Mouse (Mus musculus): Measurements from ENCODE around the gene Bmp2.

Gene Bmp2

GRCm38 (mm10) chr2:133552031-133552841 lies at the start of gene Bmp2:
Gene Bmp2 (plus strand): TSS chr2:133552159.
- peak; percentile 15 to 65 for DNase-seq (ENCODE audit: low spot score in 2 of 2)

DNA sequence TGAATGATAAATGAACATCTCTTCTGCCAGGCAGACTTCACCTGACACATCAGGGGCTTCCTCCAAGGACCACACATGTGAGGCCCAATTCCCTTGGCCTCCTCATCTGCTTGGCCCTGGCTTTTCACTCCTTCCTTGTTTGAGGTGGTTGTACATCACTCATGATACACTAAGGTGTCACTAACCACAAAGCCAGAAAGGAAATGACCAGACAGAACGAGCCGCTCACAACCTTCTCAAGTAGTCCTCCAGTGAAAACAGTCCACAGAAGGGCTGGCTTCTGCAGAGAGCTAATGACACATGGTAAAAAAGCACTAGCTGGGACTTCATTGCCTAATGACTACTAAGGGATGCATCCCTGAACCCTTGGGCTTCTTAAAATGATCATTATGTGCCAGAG lies 46.3 kb upstream of the Bmp2 start:
- DNase-seq (ENCODE audit: low spot score in 2 of 2) = no peak

DNA sequence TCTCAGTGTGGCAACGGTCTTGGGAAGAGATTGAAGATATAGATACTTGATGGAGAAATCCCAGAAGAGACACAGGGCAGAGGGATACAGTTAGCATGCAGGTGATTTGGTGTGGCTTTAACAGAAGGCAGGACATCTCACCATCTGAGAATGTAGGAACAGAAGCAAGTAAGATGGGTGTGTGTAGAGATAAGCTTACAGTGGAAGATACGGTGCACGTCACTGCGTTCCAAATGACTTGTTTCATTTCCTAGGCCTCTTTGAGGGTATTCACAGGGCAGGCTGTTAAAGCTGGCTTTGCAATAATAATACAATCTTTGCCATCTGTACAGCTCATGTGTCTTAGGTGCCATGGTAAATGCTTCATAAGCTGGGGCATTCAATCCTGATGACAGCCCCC lies 44.9 kb upstream of the Bmp2 start:
- DNase-seq (ENCODE audit: low spot score in 2 of 2) = no peak

DNA sequence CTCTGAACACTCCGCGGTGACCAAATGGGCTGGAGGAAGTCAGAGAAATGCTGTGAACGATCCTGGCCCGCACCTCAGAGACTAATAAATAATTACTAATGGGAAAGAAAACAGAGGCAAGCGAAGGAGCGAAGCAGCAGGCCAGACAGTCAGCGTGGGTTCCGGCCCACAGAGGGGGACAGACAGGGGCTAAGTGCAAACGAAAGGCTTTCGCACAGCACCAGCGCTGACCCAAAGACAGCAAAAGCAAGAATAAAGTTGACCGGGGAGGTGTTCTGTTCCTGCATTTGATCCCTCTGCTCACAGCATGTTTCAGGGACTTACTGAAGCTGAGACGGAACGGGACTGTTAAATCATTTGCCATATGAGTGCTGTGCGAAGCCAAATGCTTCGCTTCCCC lies 42.8 kb upstream of the Bmp2 start:
- DNase-seq (ENCODE audit: low spot score in 2 of 2) = no peak

DNA sequence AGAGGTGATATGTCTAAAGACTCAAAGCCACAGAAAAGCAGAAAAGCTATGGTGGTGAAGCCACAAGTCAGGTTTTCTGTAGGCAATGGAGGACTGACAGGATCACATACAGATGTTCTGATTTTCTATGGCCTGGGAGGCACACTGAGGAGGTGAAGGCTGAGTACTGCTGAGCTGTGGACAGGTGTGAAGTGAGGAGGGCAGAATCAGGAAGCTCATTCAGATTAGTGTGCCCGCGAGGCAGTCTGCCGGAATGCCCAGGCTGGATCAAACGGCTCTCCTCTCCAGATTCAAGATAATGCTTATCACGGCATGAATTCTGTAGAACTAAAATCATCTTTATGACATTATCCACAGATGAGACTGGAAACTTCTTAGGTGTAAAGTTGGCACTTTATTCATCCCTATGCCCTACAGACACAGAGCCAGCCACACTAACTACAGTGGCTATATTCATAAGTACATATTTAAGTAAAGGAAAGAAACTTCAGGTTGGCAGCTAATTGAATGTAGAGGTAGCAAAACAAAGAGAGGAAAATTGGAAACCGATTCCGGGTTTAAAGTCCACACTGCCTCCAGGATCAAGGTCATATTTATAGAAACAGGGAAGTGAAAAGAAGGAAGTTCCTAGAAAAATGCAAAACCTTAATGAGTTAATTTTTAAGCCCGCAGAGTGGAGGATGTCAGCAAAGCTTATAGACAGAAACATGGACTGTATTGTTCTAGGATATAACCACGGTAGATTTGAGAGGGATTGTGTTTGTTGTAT lies 40.8 kb upstream of the Bmp2 start:
- DNase-seq (ENCODE audit: low spot score in 2 of 2) = no peak

DNA sequence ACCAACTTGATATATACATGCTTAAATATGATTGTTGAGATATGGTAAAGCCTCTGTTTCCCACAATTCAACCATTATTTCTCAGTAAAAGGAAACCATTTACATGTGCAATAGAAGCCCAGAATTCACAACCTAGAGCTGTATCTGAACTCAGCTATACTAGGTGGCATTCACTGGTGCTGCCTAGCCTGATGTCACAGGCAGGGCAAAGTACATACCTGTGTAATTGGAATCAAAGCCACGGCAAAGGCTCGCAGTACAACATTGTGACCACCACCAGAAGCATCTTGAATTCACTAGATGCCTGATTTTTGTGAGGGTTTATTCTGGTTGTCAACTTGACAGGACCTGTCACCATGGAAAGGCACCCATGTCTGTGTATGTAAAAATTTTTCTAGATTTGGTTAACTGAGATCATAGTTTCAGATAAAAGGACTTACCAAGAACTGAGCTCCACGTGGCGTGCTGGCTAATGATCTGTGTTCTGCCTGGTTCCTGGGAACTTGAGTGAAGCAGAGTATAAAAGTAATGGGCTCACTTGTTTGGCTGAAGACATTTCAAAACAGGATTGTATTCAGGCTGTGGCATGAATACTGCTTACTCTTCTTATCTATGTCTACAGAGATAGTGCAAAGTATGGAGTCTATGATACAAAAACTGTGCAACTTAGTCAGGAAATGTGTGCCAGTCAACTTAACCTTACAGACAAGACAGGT lies 35.5 kb upstream of the Bmp2 start:
- no peak for DNase-seq (ENCODE audit: low spot score in 2 of 2)

DNA sequence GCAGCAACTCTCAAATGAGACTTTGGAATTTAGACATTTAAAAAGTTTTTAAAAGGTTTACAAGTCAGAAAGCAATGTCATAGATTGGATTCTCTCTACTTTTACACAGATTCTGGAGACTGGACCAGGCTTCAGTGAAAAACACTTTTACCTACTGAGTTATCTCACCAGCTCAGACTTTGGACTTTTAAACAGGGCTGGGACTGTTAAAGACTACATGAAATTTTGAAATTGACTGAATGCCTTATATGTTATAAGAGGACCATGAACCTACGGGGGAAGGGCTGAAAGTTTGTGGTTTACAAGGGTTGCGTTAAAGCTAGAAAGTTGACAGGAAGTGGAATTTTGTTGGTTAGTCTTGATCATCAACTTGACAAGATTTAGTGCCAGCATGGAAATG lies 34.1 kb upstream of the Bmp2 start:
- no peak for DNase-seq (ENCODE audit: low spot score in 2 of 2)

DNA sequence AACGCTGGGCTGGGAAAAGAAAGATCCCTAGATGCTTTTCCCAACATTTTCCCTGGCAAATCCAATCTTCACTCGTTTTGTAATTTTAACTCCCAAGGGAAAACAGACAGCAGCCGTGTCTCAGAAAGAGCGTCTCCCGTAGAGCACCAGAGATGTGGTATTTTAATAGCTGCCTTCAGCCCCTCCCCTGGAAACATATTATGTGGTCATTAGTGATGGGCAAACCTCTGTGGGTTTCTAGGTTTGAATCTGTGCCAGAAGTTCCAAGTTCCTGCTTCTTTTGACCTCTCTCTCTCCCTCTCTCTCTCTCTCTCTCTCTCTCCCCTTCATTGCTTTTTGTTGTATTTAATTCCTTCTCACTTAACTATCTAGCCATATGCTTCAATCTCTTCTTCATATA lies 30.8 kb upstream of the Bmp2 start:
- no peak for DNase-seq (ENCODE audit: low spot score in 2 of 2)

GRCm38 (mm10) chr2:133522121-133522520 lies 29.8 kb upstream of the Bmp2 start:
- no peak for DNase-seq (ENCODE audit: low spot score in 2 of 2)

GRCm38 (mm10) chr2:133525621-133526181 lies 26.3 kb upstream of the Bmp2 start:
- DNase-seq (ENCODE audit: low spot score in 2 of 2) = no peak

DNA sequence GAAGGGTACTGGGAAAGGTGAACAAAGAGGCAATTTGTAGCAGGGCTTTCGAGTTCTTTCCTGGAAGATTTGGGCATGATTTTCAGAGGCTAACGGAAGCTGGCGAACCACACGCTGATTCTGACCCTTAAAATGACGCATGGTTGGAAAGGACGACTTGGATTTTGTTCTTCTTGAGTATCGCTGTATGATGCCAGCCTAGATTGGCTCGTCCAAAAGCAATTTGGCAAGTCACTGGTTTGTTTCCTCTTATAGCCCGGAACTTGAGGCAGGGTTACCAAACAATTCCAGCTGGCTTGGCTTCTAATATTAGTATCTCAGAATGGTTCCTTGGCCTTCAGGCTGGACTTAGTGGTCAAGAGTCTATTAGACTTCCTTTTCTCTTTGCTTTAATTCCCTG lies 22.6 kb upstream of the Bmp2 start:
- no peak for DNase-seq (ENCODE audit: low spot score in 2 of 2)

DNA sequence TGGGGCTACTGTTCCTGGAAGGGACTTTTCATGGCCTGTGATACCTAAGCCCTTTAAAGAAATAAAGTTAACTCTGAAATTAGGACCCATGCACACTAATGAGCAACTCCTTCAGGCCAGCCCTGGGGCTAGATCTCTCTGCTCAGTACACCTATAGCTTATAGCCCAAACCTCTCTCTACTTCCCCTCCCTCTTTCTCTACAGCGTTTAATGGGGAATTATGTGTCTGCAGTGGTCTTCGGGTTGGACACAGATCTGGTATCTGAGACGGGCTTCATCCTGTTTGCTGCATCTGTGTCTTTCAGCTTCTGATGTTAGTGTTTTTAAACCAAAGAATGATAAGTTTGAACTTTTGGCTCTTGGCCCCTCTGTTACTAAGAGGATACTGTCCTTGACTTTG lies 18.9 kb upstream of the Bmp2 start:
- DNase-seq (ENCODE audit: low spot score in 2 of 2) = no peak

DNA sequence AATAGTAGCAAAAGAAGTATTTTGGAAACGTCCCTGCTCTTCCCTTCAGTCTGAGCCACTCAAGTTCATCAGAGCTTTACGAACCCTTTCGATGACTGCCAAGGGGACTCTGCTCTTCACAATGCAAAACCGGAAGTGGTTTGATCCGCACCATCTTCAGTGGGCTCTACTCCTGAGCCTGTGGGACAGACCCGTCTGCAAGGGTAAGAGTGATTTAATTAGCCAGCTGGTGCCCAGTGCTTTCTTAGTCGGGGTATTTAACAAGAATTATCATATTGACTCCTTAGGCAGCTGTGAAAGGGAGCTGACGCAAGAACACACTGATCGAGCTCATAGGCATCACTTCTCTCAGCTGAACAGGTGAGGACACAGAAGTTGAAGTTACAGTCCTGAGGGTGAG lies 16.5 kb upstream of the Bmp2 start:
- no peak for DNase-seq (ENCODE audit: low spot score in 2 of 2)

DNA sequence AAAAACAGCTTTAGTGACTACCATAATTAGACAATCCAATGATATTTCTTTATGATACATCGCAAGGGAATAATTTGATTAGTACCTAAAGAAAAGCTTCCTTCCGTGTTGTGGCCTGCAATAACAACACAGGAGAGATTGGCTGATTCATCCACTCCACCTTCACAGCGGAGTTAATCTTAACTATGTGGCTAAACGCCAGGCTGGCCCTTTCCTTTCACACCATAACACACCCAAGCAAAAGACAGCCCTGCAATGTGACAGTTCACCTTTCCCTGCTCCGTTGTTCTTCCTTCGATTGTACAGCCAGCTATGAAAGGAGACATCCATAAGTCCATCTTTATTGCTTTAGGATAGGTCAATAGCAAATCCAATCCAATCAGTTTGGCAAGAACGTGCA lies 15.1 kb upstream of the Bmp2 start:
- no peak for DNase-seq (ENCODE audit: low spot score in 2 of 2)

- DNase-seq (ENCODE audit: low spot score in 2 of 2) = no peak
These were observed 11.3 kb upstream of the Bmp2 start for GRCm38 (mm10) chr2:133540702-133541101.

DNA sequence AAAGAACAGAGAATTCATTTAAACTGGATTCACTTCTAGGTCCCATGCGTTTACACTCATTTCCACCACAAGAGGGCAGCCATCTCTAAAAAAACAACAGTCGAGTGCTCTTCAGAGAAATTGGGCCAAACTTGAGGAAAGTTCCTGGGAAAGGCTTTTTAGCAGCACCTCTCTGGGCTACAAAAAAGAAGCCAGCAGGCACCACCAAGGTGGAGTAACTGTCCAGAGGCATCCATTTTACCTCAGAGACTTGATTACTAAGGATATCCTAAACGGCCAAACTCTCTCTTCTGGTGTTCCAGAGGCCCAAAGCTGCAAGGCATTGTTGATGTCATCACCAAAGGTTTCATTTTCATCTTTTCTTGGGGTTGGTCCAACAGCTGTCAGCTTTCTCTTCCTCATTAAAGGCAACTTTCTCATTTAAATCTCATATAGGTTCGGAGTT lies 1.7 kb upstream of the Bmp2 start:
- peak in 1 of 2 experiments; percentile 17 for DNase-seq (ENCODE audit: low spot score in 2 of 2)

GRCm38 (mm10) chr2:133552842-133553465 lies 995 bp downstream of the Bmp2 start:
- no peak for DNase-seq (ENCODE audit: low spot score in 2 of 2)

- no peak for DNase-seq (ENCODE audit: low spot score in 2 of 2)
These were observed 1.9 kb downstream of the Bmp2 start for GRCm38 (mm10) chr2:133553911-133554285.

DNA sequence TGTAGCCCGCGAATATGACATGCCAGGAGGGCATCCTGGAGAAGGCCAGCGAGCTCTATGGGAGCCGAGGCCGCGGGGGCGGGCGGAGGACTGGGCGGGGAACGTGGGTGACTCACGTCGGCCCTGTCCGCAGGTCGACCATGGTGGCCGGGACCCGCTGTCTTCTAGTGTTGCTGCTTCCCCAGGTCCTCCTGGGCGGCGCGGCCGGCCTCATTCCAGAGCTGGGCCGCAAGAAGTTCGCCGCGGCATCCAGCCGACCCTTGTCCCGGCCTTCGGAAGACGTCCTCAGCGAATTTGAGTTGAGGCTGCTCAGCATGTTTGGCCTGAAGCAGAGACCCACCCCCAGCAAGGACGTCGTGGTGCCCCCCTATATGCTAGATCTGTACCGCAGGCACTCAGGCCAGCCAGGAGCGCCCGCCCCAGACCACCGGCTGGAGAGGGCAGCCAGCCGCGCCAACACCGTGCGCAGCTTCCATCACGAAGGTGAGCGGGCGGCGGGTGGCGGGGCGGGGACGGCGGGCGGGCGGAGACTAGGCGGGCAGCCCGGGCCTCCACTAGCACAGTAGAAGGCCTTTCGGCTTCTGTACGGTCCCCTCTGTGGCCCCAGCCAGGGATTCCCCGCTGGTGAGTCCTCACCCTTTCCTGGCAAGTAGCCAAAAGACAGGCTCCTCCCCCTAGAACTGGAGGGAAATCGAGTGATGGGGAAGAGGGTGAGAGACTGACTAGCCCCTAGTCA lies 2.5 kb downstream of the Bmp2 start:
- DNase-seq (ENCODE audit: low spot score in 2 of 2) = no peak

GRCm38 (mm10) chr2:133564248-133564886 lies 12.4 kb downstream of the Bmp2 start:
- no peak for DNase-seq (ENCODE audit: low spot score in 2 of 2)

- DNase-seq (ENCODE audit: low spot score in 2 of 2) = no peak
These were observed 13.5 kb downstream of the Bmp2 start for GRCm38 (mm10) chr2:133565424-133565823.

Data from spleen, postnatal 4 days (tissue).